Mouse (Mus musculus) heart, postnatal 25 days (tissue): Measurements from ENCODE around the gene Fkbp3. TPM values are rescaled to one million over a fixed set of nuclear protein-coding genes. Genes with fewer than 3 reads are reported as not detected.

Experiments
- DNase-seq: peaks from one replicate; pipeline ENCODE4 v3.0.0; 2022; ENCODE audit warnings: low spot score
- intact Hi-C: fragments of 180-260 bp; cut with DNase I; formaldehyde crosslinking; loops from one replicate; pipeline ENCODE4 v1.15.1; 2025
- total RNA-seq, 2 experiments: library from RNA; stranded (reverse); gene quantifications; 2 replicates each; pipeline ENCODE4 v1.2.3; 2021

Fkbp3 gene
- total RNA-seq, 2 experiments from 2014 or later = 235 to 260 TPM

DNA sequence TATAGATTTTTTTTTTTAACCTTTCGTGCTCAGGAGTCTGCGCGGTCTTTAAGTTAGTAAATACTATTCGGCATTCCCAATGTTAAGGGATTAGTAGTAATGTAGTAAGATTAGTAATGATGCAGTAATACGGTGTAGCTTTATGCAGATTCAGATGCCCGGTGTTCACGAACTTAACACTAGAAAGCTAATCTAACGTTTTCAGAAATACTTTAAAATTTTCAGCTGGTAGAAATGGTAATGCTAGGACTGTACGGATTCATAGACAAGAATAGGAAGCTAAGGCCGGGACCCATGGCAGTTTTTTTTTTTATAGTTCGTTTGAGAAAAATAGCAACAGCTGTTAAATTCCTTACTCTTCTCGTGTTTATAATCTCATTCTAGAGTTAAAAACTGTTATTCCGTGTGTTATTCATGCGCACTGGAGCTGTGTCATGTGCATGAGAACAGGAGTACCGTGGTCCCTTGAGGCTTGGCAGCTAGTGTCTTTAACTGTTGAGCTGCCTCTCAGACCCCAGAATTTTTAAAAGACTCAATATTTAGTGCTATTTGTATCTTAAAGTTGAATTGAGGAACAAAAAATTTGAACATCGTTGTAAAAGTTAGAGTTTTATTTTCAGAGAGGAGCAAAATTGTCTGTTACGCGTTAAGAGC is 36.8 kb downstream of the Fkbp3 start:
- intact Hi-C loops = loop anchor here (5.0 kb wide), 2 partner anchors 35 to 70 kb away; partner anchors contain the start of genes Fkbp3, Klhl28 and Togaram1
- DNase-seq = no peak

DNA sequence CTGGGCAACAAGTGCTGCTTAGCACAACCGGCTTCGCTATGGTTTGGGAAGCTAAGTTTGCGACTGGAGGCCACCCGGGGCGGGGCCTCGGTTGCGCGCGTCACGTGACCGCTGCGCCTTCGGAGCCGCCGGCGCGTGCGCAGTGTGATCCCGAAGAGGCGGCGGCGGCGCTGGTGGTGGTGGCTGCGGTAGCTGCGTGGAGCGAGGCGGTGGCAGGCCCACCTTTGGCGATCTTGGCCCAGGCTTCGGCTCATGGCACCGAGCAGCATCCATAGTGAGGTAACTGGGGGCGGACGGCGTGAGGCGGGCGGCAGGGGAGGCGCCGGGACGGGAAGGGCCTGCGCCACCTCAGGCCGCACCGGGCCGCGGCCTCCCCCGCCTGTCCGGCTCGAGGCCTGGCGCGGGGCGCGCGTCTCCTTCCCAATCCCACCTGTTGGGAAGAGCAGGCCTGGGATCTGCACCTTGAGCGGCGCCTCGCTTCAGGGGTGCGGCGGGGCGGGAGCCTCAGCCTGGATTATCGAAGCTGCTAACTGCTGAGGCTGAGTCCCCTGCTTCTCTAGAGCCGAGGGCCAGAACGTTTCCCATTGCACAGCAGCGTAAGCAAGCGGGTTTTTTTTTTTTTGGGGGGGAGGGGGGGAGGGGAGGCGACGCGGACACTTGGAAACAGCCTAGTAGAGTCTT is 37.5 kb downstream of the Fkbp3 start, which contains the start of gene Prpf39:
TSS of gene Prpf39 (plus strand) at position 144 of the 681 bp plus-strand sequence.
- peak; percentile 84 for DNase-seq
- intact Hi-C loops = loop anchor here (5.0 kb wide), 2 partner anchors 36 to 69 kb away; partner anchors contain the start of genes Fkbp3, Klhl28 and Togaram1

DNA sequence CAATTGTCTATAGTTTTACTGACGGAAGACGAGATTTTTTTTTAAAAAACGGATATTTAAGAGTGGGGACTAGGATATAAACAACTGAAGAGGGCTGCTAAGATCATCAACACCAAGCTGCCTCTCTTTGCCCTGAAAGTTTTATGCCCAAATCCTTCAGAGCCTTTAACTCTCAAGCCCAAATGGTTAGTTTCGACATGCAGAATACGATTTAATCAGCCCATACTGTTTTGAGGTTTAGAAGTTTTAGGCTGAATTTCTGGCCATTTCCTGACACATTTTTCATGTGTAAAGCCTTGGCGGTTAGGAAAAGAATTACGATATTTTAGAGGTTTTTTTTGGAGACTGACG is 38.0 kb downstream of the Fkbp3 start:
- intact Hi-C loops = loop anchor here (5.0 kb wide), 2 partner anchors 36 to 69 kb away; partner anchors contain the start of genes Fkbp3, Klhl28 and Togaram1
- DNase-seq = no peak

DNA sequence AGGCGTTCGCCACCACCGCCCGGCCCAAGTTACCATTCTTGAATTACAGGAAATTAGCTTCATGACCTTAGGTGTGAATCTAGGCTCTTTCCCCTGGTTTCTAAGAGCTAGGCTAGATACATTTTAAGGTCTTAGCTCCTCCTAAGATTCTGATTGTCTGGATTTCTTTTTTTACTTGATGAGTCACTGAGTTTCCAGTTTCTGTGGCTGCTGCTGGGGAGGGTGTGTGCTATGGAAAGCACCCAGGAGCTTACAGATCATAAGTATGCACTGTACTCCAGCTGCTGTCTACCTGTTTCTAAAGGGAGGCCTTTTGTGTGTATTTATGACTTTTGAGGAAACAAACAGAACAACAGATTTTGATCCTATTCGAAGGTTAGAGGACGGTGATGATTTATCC is 51.0 kb downstream of the Fkbp3 start:
- DNase-seq = no peak
- intact Hi-C loops = no loop called here

Other genes with a start within 250 kb of the Fkbp3 start
- gene Gm527, start 156.1 kb downstream of the Fkbp3 start, total RNA-seq = 1 to 10 TPM; 3.9 to 4.3 TPM
- gene Klhl28, start 108.5 kb downstream of the Fkbp3 start, total RNA-seq = 10 to 100 TPM; 11.7 to 14.1 TPM
- 10 to 100 TPM; 11.4 to 16.5 TPM for gene Togaram1, start 108.2 kb downstream of the Fkbp3 start, total RNA-seq
- gene Prpf39, start 37.7 kb downstream of the Fkbp3 start, total RNA-seq = 10 to 100 TPM; 12.1 to 12.7 TPM
- gene Fancm, start 1.6 kb upstream of the Fkbp3 start, total RNA-seq = 1 to 10 TPM; 4.0 to 4.6 TPM
- gene Mis18bp1, start 98.6 kb upstream of the Fkbp3 start, total RNA-seq = under 1 TPM; 0.36 to 0.59 TPM
- not detected for gene Wdr20rt, start 151.5 kb upstream of the Fkbp3 start, total RNA-seq